Mouse (Mus musculus): Measurements from ENCODE around the gene Tmem129.

- no peak for TF ChIP-seq HCFC1 (IDR thresholded peaks at IDR 0.05; ENCODE audit: borderline replicate concordance, insufficient read depth, low read length)
- TF ChIP-seq ZNF384 (IDR thresholded peaks at IDR 0.05; ENCODE audit: low read depth, low read length) = no peak
- no peak for TF ChIP-seq ZC3H11A (IDR thresholded peaks at IDR 0.05; ENCODE audit: borderline replicate concordance, low read depth, low read length)
- TF ChIP-seq MAFK (IDR thresholded peaks at IDR 0.05; ENCODE audit: insufficient read depth, low read depth, low read length) = no peak
Observed at GRCm38 (mm10) chr5:33689852-33690645, 31.8 kb upstream of the Tmem129 start.
